Mouse (Mus musculus) ES-Bruce4 (cell line): ENCODE results near the gene Anxa10.

ENCODE experiments used
- CTCF ChIP-seq: IDR thresholded peaks from one replicate; pipeline ENCODE4 v1.8.1; 2011; ENCODE audit warnings: low read depth, low read length
- POLR2A ChIP-seq: IDR thresholded peaks from one replicate; pipeline ENCODE4 v1.8.1; 2011; ENCODE audit warnings: low read length; ENCODE audit not compliant: insufficient read depth

DNA sequence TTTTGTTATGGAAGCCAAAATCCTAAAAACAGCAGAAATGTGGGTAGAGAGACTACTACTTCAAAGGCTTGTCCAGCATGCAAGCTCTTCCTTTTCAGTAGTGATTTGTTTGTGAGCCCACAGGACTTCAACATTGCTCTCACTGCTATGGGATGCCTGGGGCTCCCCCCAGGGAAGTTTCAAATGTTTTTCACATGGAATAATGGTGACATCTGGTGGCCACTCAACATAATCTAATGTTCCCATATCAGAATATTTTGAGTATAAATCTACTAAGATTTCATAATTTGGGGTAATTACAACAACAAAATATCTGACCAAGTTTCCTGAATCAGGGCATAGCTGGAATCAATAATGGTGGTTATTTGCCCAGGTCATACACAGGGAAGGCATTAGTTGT lies 62.6 kb downstream of the Anxa10 start:
- no peak for TF ChIP-seq CTCF
- TF ChIP-seq POLR2A, result no peak
